Mouse (Mus musculus) spleen, adult 2 months (tissue): ENCODE data around the gene Trib3. TPM values are rescaled to one million over a fixed set of nuclear protein-coding genes. Genes with fewer than 3 reads are reported as not detected.

Experiments used
- DNase-seq, 2 experiments: peaks; one replicate each; pipeline versions ENCODE4 v3.0.0 to v3.0.0-alpha.2; 2012 to 2021; ENCODE audit warnings: low spot score in 2 of 2, low read depth in 1 of 2
- H3K27ac ChIP-seq: fragments of 200-500 bp; 2 replicates; pipeline ENCODE4 v1.5.1; 2012; ENCODE audit warnings: low read length, inconsistent platforms; ENCODE audit not compliant: insufficient read depth
- H3K27me3 ChIP-seq: fragments of 200-500 bp; 2 replicates; pipeline ENCODE4 v1.6.1; 2012; ENCODE audit warnings: mild to moderate bottlenecking, moderate library complexity, low read length, inconsistent platforms; ENCODE audit not compliant: control insufficient read depth, insufficient read depth
- H3K36me3 ChIP-seq: fragments of 200-500 bp; 2 replicates; pipeline ENCODE4 v1.6.1; 2012; ENCODE audit warnings: mild to moderate bottlenecking, low read length, inconsistent platforms; ENCODE audit not compliant: control insufficient read depth, insufficient read depth
- H3K4me1 ChIP-seq: fragments of 200-500 bp; 2 replicates; pipeline ENCODE4 v1.6.1; 2011; ENCODE audit warnings: inconsistent platforms; ENCODE audit not compliant: control insufficient read depth, insufficient read depth, insufficient read length
- H3K4me3 ChIP-seq: fragments of 200-500 bp; 2 replicates; pipeline ENCODE4 v1.5.1; 2011; ENCODE audit warnings: mild to moderate bottlenecking, inconsistent platforms; ENCODE audit not compliant: insufficient read depth, insufficient read length; ENCODE audit errors: extremely low read depth
- CTCF ChIP-seq: fragments of 200-500 bp; IDR thresholded peaks from 2 replicates; pipeline ENCODE4 v1.5.1; 2011; ENCODE audit warnings: mild to moderate bottlenecking, inconsistent platforms; ENCODE audit not compliant: insufficient read depth, insufficient read length, insufficient replicate concordance; ENCODE audit errors: extremely low read depth
- POLR2A ChIP-seq: fragments of 200-500 bp; IDR thresholded peaks from 2 replicates; pipeline ENCODE4 v1.6.1; 2011; ENCODE audit warnings: low read depth, low read length, inconsistent platforms
- WGBS: fragments of 180-500 bp; shearing (Covaris S2); methylation state at CpG from one replicate; pipeline ENCODE4 v1.1.7; 2018; 5-methylcytosine and 5-hydroxymethylcytosine counted together
- polyA plus RNA-seq: library from polyadenylated mRNA; depleted of rRNA; stranded (reverse); fragments of >200 nt; gene quantifications from 2 replicates; pipeline ENCODE4 v1.2.3, GENCODE M21; 2012

The Trib3 gene
- polyA plus RNA-seq, 1 experiment = 1.0 TPM

- WGBS = 92% methylated on average over 8 of the region's 8 CpGs
- peaks cover 39% of the 10 kb centered on the region for H3K36me3 ChIP-seq
- no peak overlapping the region for H3K4me3 ChIP-seq
Measured at GRCm38 (mm10) chr2:152326654-152327053, 17.2 kb downstream of the Trib3 start.

GRCm38 (mm10) chr2:152326157-152326556 lies 17.7 kb downstream of the Trib3 start:
- TF ChIP-seq POLR2A (no peak), CTCF (no peak)
- Histone ChIP-seq H3K36me3 (peaks cover 42% of the 10 kb centered on the region), H3K4me3 (no peak overlapping the region), H3K27ac (no peak overlapping the region), H3K4me1 (peaks cover 8% of the 10 kb centered on the region; the same call in 1 of the 2 replicates), H3K27me3 (no peaks in the 10 kb centered on the region)
- 96% methylated on average over 13 of the region's 13 CpGs for WGBS
- no peak for DNase-seq

More at GRCm38 (mm10) chr2:152326654-152327053, 17.2 kb downstream of the Trib3 start:
- Histone ChIP-seq H3K27ac (no peak overlapping the region), H3K4me1 (peaks cover 11% of the 10 kb centered on the region; the same call in 1 of the 2 replicates), H3K27me3 (no peaks in the 10 kb centered on the region)
- no peak for DNase-seq
- no peak for TF ChIP-seq CTCF
- TF ChIP-seq POLR2A = no peak

- Histone ChIP-seq H3K36me3 (peaks cover 45% of the 10 kb centered on the region), H3K4me1 (no peaks in the 10 kb centered on the region), H3K27ac (no peak overlapping the region), H3K27me3 (no peaks in the 10 kb centered on the region), H3K4me3 (no peak overlapping the region)
- no peak for DNase-seq
- 88% methylated on average over 3 of the region's 3 CpGs for WGBS
- TF ChIP-seq CTCF (no peak), POLR2A (no peak)
Measured at GRCm38 (mm10) chr2:152324842-152325241, 19.0 kb downstream of the Trib3 start.

GRCm38 (mm10) chr2:152323971-152324370 lies 19.9 kb downstream of the Trib3 start:
- Histone ChIP-seq H3K27me3 (no peaks in the 10 kb centered on the region), H3K4me1 (no peaks in the 10 kb centered on the region), H3K36me3 (peaks cover 47% of the 10 kb centered on the region), H3K27ac (no peak overlapping the region), H3K4me3 (no peak overlapping the region)
- WGBS = 94% methylated on average over 14 of the region's 14 CpGs
- no peak for DNase-seq
- TF ChIP-seq CTCF (no peak), POLR2A (no peak)

- no peak for TF ChIP-seq POLR2A
- TF ChIP-seq CTCF = no peak
- WGBS = 99% methylated on average over 6 of the region's 6 CpGs
- no peaks in the 10 kb centered on the region for H3K4me1 ChIP-seq
- H3K27ac ChIP-seq = no peak overlapping the region
- DNase-seq = no peak
- H3K4me3 ChIP-seq = no peak overlapping the region
- no peaks in the 10 kb centered on the region for H3K27me3 ChIP-seq
- peaks cover 56% of the 10 kb centered on the region for H3K36me3 ChIP-seq
Measured at GRCm38 (mm10) chr2:152322198-152322597, 21.6 kb downstream of the Trib3 start.

- H3K36me3 ChIP-seq = peaks cover 59% of the 10 kb centered on the region
- 96% methylated on average over 5 of the region's 5 CpGs for WGBS
Measured at GRCm38 (mm10) chr2:152321558-152321957, 22.3 kb downstream of the Trib3 start.

GRCm38 (mm10) chr2:152317054-152317453 lies 26.8 kb downstream of the Trib3 start:
- Histone ChIP-seq H3K4me3 (no peak overlapping the region), H3K4me1 (no peaks in the 10 kb centered on the region), H3K27ac (no peak overlapping the region), H3K27me3 (no peaks in the 10 kb centered on the region), H3K36me3 (peaks cover 54% of the 10 kb centered on the region)
- TF ChIP-seq POLR2A = no peak
- no peak for TF ChIP-seq CTCF
- DNase-seq = no peak
- WGBS = 86% methylated on average over 6 of the region's 6 CpGs

More at GRCm38 (mm10) chr2:152321558-152321957, 22.3 kb downstream of the Trib3 start:
- TF ChIP-seq CTCF = no peak
- no peak for TF ChIP-seq POLR2A
- Histone ChIP-seq H3K4me1 (no peaks in the 10 kb centered on the region), H3K27me3 (no peaks in the 10 kb centered on the region), H3K4me3 (no peak overlapping the region), H3K27ac (no peak overlapping the region)
- no peak for DNase-seq

GRCm38 (mm10) chr2:152313926-152314325 lies 29.9 kb downstream of the Trib3 start:
- H3K27me3 ChIP-seq = no peaks in the 10 kb centered on the region
- peaks cover 61% of the 10 kb centered on the region for H3K36me3 ChIP-seq
- no peaks in the 10 kb centered on the region for H3K4me1 ChIP-seq
- no peak for TF ChIP-seq CTCF
- TF ChIP-seq POLR2A = no peak
- H3K27ac ChIP-seq = no peak overlapping the region
- H3K4me3 ChIP-seq = no peak overlapping the region
- 93% methylated on average over 6 of the region's 6 CpGs for WGBS
- DNase-seq = no peak
